Mouse (Mus musculus) kidney, adult 2 months (tissue): ENCODE measurements around the gene Vhl.

Experiments
- CTCF ChIP-seq: fragments of 200-500 bp; conservative IDR thresholded peaks from 2 replicates; pipeline ENCODE4 v1.5.1; 2011; ENCODE audit warnings: low read depth, mild to moderate bottlenecking, control low read depth, low read length, moderate library complexity, mixed read lengths; ENCODE audit not compliant: insufficient read depth, insufficient read length
- POLR2A ChIP-seq: fragments of 200-500 bp; IDR thresholded peaks from one replicate; pipeline ENCODE4 v1.6.1; 2011; ENCODE audit warnings: low read depth, low read length, control low read depth

GRCm38 (mm10) chr6:113579306-113579705 lies 44.5 kb upstream of the Vhl start:
- TF ChIP-seq CTCF (no peak), POLR2A (no peak)
